In the genomic region with DNA sequence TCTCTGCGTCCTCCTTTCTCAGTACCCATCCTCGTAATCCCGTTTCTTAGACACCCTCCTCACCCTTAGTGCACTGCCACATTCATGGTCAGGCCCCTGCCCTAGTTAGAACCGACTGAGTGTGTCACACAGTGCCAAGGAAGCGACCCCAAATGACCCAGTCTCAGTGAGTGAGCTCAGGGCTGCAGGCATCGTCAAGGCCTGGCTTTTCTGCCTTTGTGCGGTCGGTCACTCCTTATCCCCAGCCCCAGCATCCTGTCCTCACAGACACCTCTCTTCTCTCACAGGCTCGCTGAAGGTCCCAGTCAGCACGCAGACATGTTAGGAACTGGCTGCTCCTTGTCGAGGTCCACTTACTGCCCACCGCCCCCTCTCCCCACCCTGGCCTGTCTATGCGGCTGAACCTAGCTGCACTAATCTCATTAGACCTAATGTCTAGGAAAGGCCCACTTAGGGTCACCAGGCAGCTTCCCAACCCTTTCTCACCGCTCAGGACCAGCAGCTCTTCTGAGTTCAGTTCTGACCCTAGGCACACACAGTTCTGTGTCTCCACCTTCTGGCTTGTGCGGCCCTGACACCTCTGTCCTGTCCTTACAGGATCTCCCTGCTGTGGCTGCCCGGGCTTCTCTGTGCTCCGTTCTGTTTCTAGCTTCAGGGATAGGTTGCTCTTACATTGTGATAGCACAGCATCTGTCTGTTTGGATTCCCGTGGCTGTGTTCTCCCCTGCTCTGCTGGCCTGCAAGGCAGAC, we compare ENCODE assay signal across 14 mouse cellular contexts. TPM values are rescaled to one million over a fixed set of nuclear protein-coding genes. Genes with fewer than 3 reads are reported as not detected.
DNase-seq lines count a peak whose midpoint lies in the region; ATAC-seq and TF ChIP-seq lines count a peak whose summit lies in the region.
"Had no signal": no experiment of that assay in that cellular context is flagged by ENCODE, and none has a peak within 500 bp of the region (broad histone marks: within the 10 kb centered on the region; RNA-seq: fewer than 3 reads in every experiment).

No protein-coding gene starts in this region.

- H3K4me1 ChIP-seq in midbrain, embryonic 11.5 days (ENCODE audit: control insufficient read depth, insufficient read depth, low read length), result peaks cover 3% of the 10 kb centered on the region; the same call in 1 of the 2 replicates
- H3K4me1 ChIP-seq in midbrain, embryonic 13.5 days (replicated peaks), result no peaks in the 10 kb centered on the region
- H3K4me1 ChIP-seq in kidney, postnatal 0 days (replicated peaks; ENCODE audit: insufficient read depth, low read length), result no peaks in the 10 kb centered on the region
- no peaks in the 10 kb centered on the region for H3K4me1 ChIP-seq in heart, embryonic 12.5 days (replicated peaks)
- H3K4me1 ChIP-seq: lung, embryonic 15.5 days had no signal

- no peaks in the 10 kb centered on the region for H3K27me3 ChIP-seq in midbrain, embryonic 11.5 days (ENCODE audit: control insufficient read depth, insufficient read depth, low read length)
- H3K27me3 ChIP-seq in midbrain, embryonic 13.5 days, result no peaks in the 10 kb centered on the region
- H3K27me3 ChIP-seq in kidney, postnatal 0 days (ENCODE audit: insufficient read depth, low read length), result 0 out of 2 replicates have a peak, but pooled peaks cover 3% of the 10 kb centered on the region
- peaks cover 28% of the 10 kb centered on the region; the same call in 1 of the 2 replicates for H3K27me3 ChIP-seq in heart, embryonic 12.5 days (replicated peaks)
- H3K27me3 ChIP-seq: lung, embryonic 15.5 days had no signal

- ATAC-seq in midbrain, embryonic 11.5 days (ENCODE audit: low FRiP score), result no peak
- no peak for ATAC-seq in midbrain, embryonic 13.5 days
- ATAC-seq in kidney, postnatal 0 days (replicated peaks; ENCODE audit: low FRiP score, low read depth), result no peak
- ATAC-seq in heart, embryonic 12.5 days (ENCODE audit: insufficient number of reproducible peaks, low FRiP score), result no peak

- H3K36me3 ChIP-seq in midbrain, embryonic 11.5 days (ENCODE audit: control insufficient read depth, insufficient read depth, low read length), result no peaks in the 10 kb centered on the region
- H3K36me3 ChIP-seq in midbrain, embryonic 13.5 days, result no peaks in the 10 kb centered on the region
- H3K36me3 ChIP-seq in kidney, postnatal 0 days (ENCODE audit: insufficient read depth, low read length), result no peaks in the 10 kb centered on the region
- no peaks in the 10 kb centered on the region for H3K36me3 ChIP-seq in heart, embryonic 12.5 days
- H3K36me3 ChIP-seq: hindbrain, embryonic 12.5 days; lung, embryonic 15.5 days had no signal

- no peak overlapping the region for H3K4me2 ChIP-seq in midbrain, embryonic 11.5 days
- no peak overlapping the region for H3K4me2 ChIP-seq in midbrain, embryonic 13.5 days (replicated peaks)
- no peak overlapping the region for H3K4me2 ChIP-seq in kidney, postnatal 0 days (ENCODE audit: low read length)
- H3K4me2 ChIP-seq in heart, embryonic 12.5 days, result no peak overlapping the region
- H3K4me2 ChIP-seq: hindbrain, embryonic 12.5 days; lung, embryonic 15.5 days had no signal

- DNase-seq in cerebellum, postnatal 10 days, result peak; percentile 31 to 39
- DNase-seq in cerebellum, postnatal 4 days (ENCODE audit: low spot score in 2 of 2), result no peak
- no peak for DNase-seq in midbrain, embryonic 11.5 days (ENCODE audit: low spot score, missing footprints)
- no peak for DNase-seq in kidney, postnatal 0 days (ENCODE audit: low spot score)
- no peak for DNase-seq in heart, postnatal 14 days
- DNase-seq in thymus, postnatal 0 days (ENCODE audit: low spot score), result no peak

- no peak overlapping the region for H3K4me3 ChIP-seq in midbrain, embryonic 11.5 days (ENCODE audit: low read depth, low read length)
- no peak overlapping the region for H3K4me3 ChIP-seq in midbrain, embryonic 13.5 days (replicated peaks)
- no peak overlapping the region for H3K4me3 ChIP-seq in kidney, postnatal 0 days (replicated peaks; ENCODE audit: low read depth, low read length)
- H3K4me3 ChIP-seq in heart, embryonic 12.5 days, result no peak overlapping the region
- H3K4me3 ChIP-seq: erythroblast, embryonic 14.5 days; hindbrain, embryonic 12.5 days; left cerebral cortex, adult 2 months; lung, embryonic 15.5 days; megakaryocyte, embryonic 14.5 days had no signal

- no peak overlapping the region for H3K27ac ChIP-seq in midbrain, embryonic 11.5 days (ENCODE audit: low read depth, low read length)
- H3K27ac ChIP-seq in midbrain, embryonic 13.5 days, result no peak overlapping the region
- no peak overlapping the region for H3K27ac ChIP-seq in kidney, postnatal 0 days
- no peak overlapping the region for H3K27ac ChIP-seq in heart, embryonic 12.5 days (ENCODE audit: poor library complexity, severe bottlenecking)
- H3K27ac ChIP-seq: hindbrain, embryonic 12.5 days; left cerebral cortex, adult 2 months; lung, embryonic 15.5 days had no signal

- H3K9ac ChIP-seq in midbrain, embryonic 11.5 days (ENCODE audit: low read length), result 0 out of 2 replicates have a peak overlapping the region, but pooled peaks have one; percentile 16
- no peak overlapping the region for H3K9ac ChIP-seq in midbrain, embryonic 13.5 days (replicated peaks)
- no peak overlapping the region for H3K9ac ChIP-seq in kidney, postnatal 0 days (ENCODE audit: low read depth, low read length)
- no peak overlapping the region for H3K9ac ChIP-seq in heart, embryonic 12.5 days
- H3K9ac ChIP-seq: hindbrain, embryonic 12.5 days; lung, embryonic 15.5 days had no signal

- intact Hi-C loops in heart, postnatal 14 days (cut with DNase I), result no loop called here

- H3K9me3 ChIP-seq in midbrain, embryonic 11.5 days (ENCODE audit: control insufficient read depth, low read length), result no peaks in the 10 kb centered on the region
- H3K9me3 ChIP-seq in midbrain, embryonic 13.5 days, result no peaks in the 10 kb centered on the region
- no peaks in the 10 kb centered on the region for H3K9me3 ChIP-seq in kidney, postnatal 0 days (replicated peaks; ENCODE audit: low read length)
- no peaks in the 10 kb centered on the region for H3K9me3 ChIP-seq in heart, embryonic 12.5 days (replicated peaks)
- H3K9me3 ChIP-seq: hindbrain, embryonic 12.5 days; lung, embryonic 15.5 days had no signal

- peak; percentile 45; the same call in 1 of the 2 replicates for TF ChIP-seq CTCF in kidney, postnatal 0 days (IDR thresholded peaks at IDR 0.05; ENCODE audit: low read depth)

- 54% methylated on average over 18 of the region's 18 CpGs for WGBS in midbrain, embryonic 11.5 days
- WGBS in midbrain, embryonic 13.5 days, result 53% methylated on average over 18 of the region's 18 CpGs
- WGBS in kidney, postnatal 0 days, result 64% methylated on average over 18 of the region's 18 CpGs
- WGBS in heart, embryonic 12.5 days, result 69% methylated on average over 18 of the region's 18 CpGs

RNA-seq across cellular contexts. Expression of gene Glis1, which starts 18.1 kb away (rescaled TPM):
- 0.55 and 0.97 TPM in 2 replicates for polyA plus RNA-seq in midbrain, embryonic 11.5 days (2014; fragmentation: Nextera tagmentation; extraction: Ambion mirVana)
- polyA plus RNA-seq in midbrain, embryonic 13.5 days (2015; fragmentation: Nextera tagmentation; extraction: Ambion mirVana), result 1.0 and 1.5 TPM in 2 replicates
- polyA plus RNA-seq in kidney, postnatal 0 days (2015; fragmentation: Nextera tagmentation; extraction: Ambion mirVana), result 5.5 and 7.4 TPM in 2 replicates
- total RNA-seq in heart, postnatal 14 days (2021), result under 1 TPM; 0.17 to 0.31 TPM
- 0.19 and 0.47 TPM in 2 replicates for polyA plus RNA-seq in heart, embryonic 12.5 days (2016; fragmentation: Nextera tagmentation; extraction: Ambion mirVana)
- 0.05 and 0.27 TPM in 2 replicates for polyA plus RNA-seq in thymus, postnatal 0 days (2015; fragmentation: Nextera tagmentation; extraction: Ambion mirVana)
- total RNA-seq: liver, adult 2 months had no signal

Comparison
In these comparisons a context has a peak if more than half of its experiments do, and no peak if none do; other contexts are left out.
1. DNase-seq: peak in cerebellum, postnatal 10 days (2 of 2); none in cerebellum, postnatal 4 days (0 of 2), midbrain, embryonic 11.5 days (single experiment), kidney, postnatal 0 days (single experiment), heart, postnatal 14 days (0 of 2) and thymus, postnatal 0 days (single experiment).